Mouse (Mus musculus) CH12.LX (cell line): ENCODE results near the gene Tgfbi. TPM values are rescaled to one million over a fixed set of nuclear protein-coding genes. Genes with fewer than 3 reads are reported as not detected.

ENCODE experiments used
- DNase-seq: peaks from one replicate; pipeline ENCODE4 v3.0.0-alpha.2; 2013; ENCODE audit errors: extremely low read depth
- H3K27ac ChIP-seq: 2 replicates; pipeline ENCODE4 v1.5.1; 2012; ENCODE audit warnings: low read depth, mild to moderate bottlenecking, control low read depth, moderate library complexity; ENCODE audit not compliant: insufficient read depth
- H3K27me3 ChIP-seq: replicated peaks from 2 replicates; pipeline ENCODE3; 2012; ENCODE audit warnings: inconsistent platforms
- H3K36me3 ChIP-seq, 2 experiments: replicated peaks in 1 of 2; 2 replicates each; pipeline versions ENCODE3 to v1.6.1; 2012; ENCODE audit warnings: inconsistent platforms in 1 of 2, low read length in 1 of 2, mild to moderate bottlenecking in 1 of 2, mixed read lengths in 1 of 2, moderate library complexity in 1 of 2; ENCODE audit not compliant: control insufficient read depth in 1 of 2, insufficient read depth in 1 of 2
- H3K4me1 ChIP-seq, 2 experiments: 2 replicates each; pipeline ENCODE4 v1.6.1; 2012; ENCODE audit warnings: inconsistent platforms in 1 of 2, moderate library complexity in 1 of 2; ENCODE audit not compliant: insufficient read depth in 2 of 2, control insufficient read depth in 1 of 2
- H3K4me2 ChIP-seq: 2 replicates; pipeline ENCODE4 v1.6.1; 2012; ENCODE audit warnings: low read depth, mild to moderate bottlenecking, control low read depth; ENCODE audit not compliant: poor library complexity, insufficient read depth, severe bottlenecking
- H3K4me3 ChIP-seq, 3 experiments: fragments of 150-350 bp in 1 of 3; sonication (generic) in 1 of 3; replicated peaks in 1 of 3; 2 replicates each; pipeline versions ENCODE3 to v1.5.1; 2011 to 2012; ENCODE audit warnings: low read depth in 2 of 3, low read length in 2 of 3, mild to moderate bottlenecking in 2 of 3, moderate library complexity in 2 of 3, control low read depth in 1 of 3, improper control_type of control experiment in 1 of 3, inconsistent platforms in 1 of 3, mixed read lengths in 1 of 3; ENCODE audit not compliant: poor library complexity in 1 of 3
- H3K79me2 ChIP-seq: replicated peaks from 2 replicates; pipeline ENCODE4 v1.6.1; 2012; ENCODE audit warnings: mild to moderate bottlenecking, moderate library complexity; ENCODE audit not compliant: control insufficient read depth, poor library complexity, insufficient read depth, severe bottlenecking; ENCODE audit errors: extremely low read depth
- H3K9ac ChIP-seq: 2 replicates; pipeline ENCODE4 v1.6.1; 2012; ENCODE audit warnings: low read depth, mild to moderate bottlenecking, control low read depth, moderate library complexity; ENCODE audit not compliant: insufficient read depth
- H3K9me3 ChIP-seq: replicated peaks from 2 replicates; pipeline ENCODE3; 2012; ENCODE audit warnings: low read length, inconsistent platforms, mixed read lengths
- CHD1 ChIP-seq: IDR thresholded peaks from 2 replicates; pipeline ENCODE4 v1.6.1; 2012; ENCODE audit warnings: low read depth, low read length, improper control_type of control experiment, inconsistent platforms
- E2F4 ChIP-seq: IDR thresholded peaks from 2 replicates; pipeline ENCODE4 v1.6.1; 2011; ENCODE audit warnings: low read depth, low read length, improper control_type of control experiment; ENCODE audit not compliant: insufficient replicate concordance
- ELF1 ChIP-seq: IDR thresholded peaks from 2 replicates; pipeline ENCODE4 v1.6.1; 2014; ENCODE audit warnings: low read depth, mild to moderate bottlenecking, inconsistent platforms, low read length, improper control_type of control experiment
- ETS1 ChIP-seq: conservative IDR thresholded peaks from 2 replicates; pipeline ENCODE4 v1.6.1; 2012; ENCODE audit warnings: low read depth, mild to moderate bottlenecking, inconsistent platforms, low read length, improper control_type of control experiment, moderate library complexity
- GABPA ChIP-seq: IDR thresholded peaks from 2 replicates; pipeline ENCODE4 v1.6.1; 2012; ENCODE audit warnings: low read depth, low read length, improper control_type of control experiment, inconsistent platforms; ENCODE audit not compliant: insufficient replicate concordance
- JUND ChIP-seq: conservative IDR thresholded peaks from 2 replicates; pipeline ENCODE4 v1.6.1; 2011; ENCODE audit warnings: low read depth, low read length, improper control_type of control experiment
- MAFK ChIP-seq: IDR thresholded peaks from 2 replicates; pipeline ENCODE4 v1.6.1; 2011; ENCODE audit warnings: low read length, improper control_type of control experiment; ENCODE audit not compliant: insufficient replicate concordance
- MAX ChIP-seq: IDR thresholded peaks from 2 replicates; pipeline ENCODE4 v1.6.1; 2011; ENCODE audit warnings: low read length, improper control_type of control experiment
- MXI1 ChIP-seq: IDR thresholded peaks from 2 replicates; pipeline ENCODE4 v1.6.1; 2011; ENCODE audit warnings: mild to moderate bottlenecking, low read depth, low read length, improper control_type of control experiment
- NRF1 ChIP-seq: IDR thresholded peaks from 2 replicates; pipeline ENCODE4 v1.6.1; 2014; ENCODE audit warnings: low read depth, mild to moderate bottlenecking, inconsistent platforms, low read length, improper control_type of control experiment, moderate library complexity
- PAX5 ChIP-seq: IDR thresholded peaks from 2 replicates; pipeline ENCODE4 v1.6.1; 2012; ENCODE audit warnings: low read length, inconsistent platforms, mixed read lengths
- SIN3A ChIP-seq: IDR thresholded peaks from 2 replicates; pipeline ENCODE4 v1.6.1; 2012; ENCODE audit warnings: low read length, improper control_type of control experiment, inconsistent platforms
- SMC3 ChIP-seq: IDR thresholded peaks from 2 replicates; pipeline ENCODE4 v1.6.1; 2011; ENCODE audit warnings: low read depth, low read length, improper control_type of control experiment
- TBP ChIP-seq: conservative IDR thresholded peaks from 2 replicates; pipeline ENCODE4 v1.6.1; 2011; ENCODE audit warnings: low read depth, low read length, improper control_type of control experiment
- UBTF ChIP-seq: IDR thresholded peaks from 2 replicates; pipeline ENCODE4 v1.6.1; 2012; ENCODE audit warnings: low read depth, mild to moderate bottlenecking, inconsistent platforms, low read length, improper control_type of control experiment, moderate library complexity
- ZMIZ1 ChIP-seq: IDR thresholded peaks from 2 replicates; pipeline ENCODE4 v1.6.1; 2012; ENCODE audit warnings: low read depth, mild to moderate bottlenecking, inconsistent platforms, low read length, improper control_type of control experiment
- dilution Hi-C: fragments of 300-500 bp; cut with MboI; formaldehyde crosslinking; loops from 2 replicates; pipeline ENCODE4 v1.14.3; 2020; ENCODE audit warnings: low sequenced_read_pairs; ENCODE audit not compliant: extremely low pct_unique_long_range_greater_than_20kb, extremely low pct_ligation_motif_present
- in situ Hi-C: fragments of 300-500 bp; cut with MboI; formaldehyde crosslinking; loops from 3 replicates; pipeline ENCODE4 v1.14.3; 2019; ENCODE audit warnings: low sequenced_read_pairs, low pct_ligation_motif_present, low pct_unique_long_range_greater_than_20kb, mixed read lengths
- polyA plus RNA-seq: library from polyadenylated mRNA; unstranded; fragments of >175 nt; gene quantifications from 2 replicates; pipeline ENCODE4 v1.2.1, GENCODE M21; 2012; ENCODE audit warnings: low read depth; ENCODE audit not compliant: insufficient read length
- total RNA-seq, 2 experiments: library from RNA; depleted of rRNA; stranded (reverse); fragments of 300-350 nt in 1 of 2; fragments of >200 nt in 1 of 2; gene quantifications; 2 replicates each; pipeline ENCODE4 v1.2.3; 2012 to 2014

Tgfbi gene
- total and polyA plus RNA-seq, 3 experiments = not detected

- dilution Hi-C loops = no loop called here
Observed at GRCm38 (mm10) chr13:56630552-56630951, 21.2 kb downstream of the Tgfbi start.

GRCm38 (mm10) chr13:56631332-56631731, 22.0 kb downstream of the Tgfbi start:
- Histone ChIP-seq H3K36me3 (no peaks in the 10 kb centered on the region), H3K4me2 (no peak overlapping the region), H3K27me3 (peaks cover 86% of the 10 kb centered on the region), H3K79me2 (no peaks in the 10 kb centered on the region), H3K27ac (no peak overlapping the region), H3K9me3 (peaks cover 2% of the 10 kb centered on the region), H3K9ac (no peak overlapping the region), H3K4me3 (no peak overlapping the region), H3K4me1 (no peaks in the 10 kb centered on the region)
- TF ChIP-seq GABPA (no peak), MXI1 (no peak), MAX (no peak), ELF1 (no peak), TBP (no peak), ETS1 (no peak), UBTF (no peak)
- in situ Hi-C loops (no loop called here), dilution Hi-C loops (no loop called here)
- no peak for DNase-seq

More at GRCm38 (mm10) chr13:56630552-56630951, 21.2 kb downstream of the Tgfbi start:
- Histone ChIP-seq H3K4me3 (no peak overlapping the region), H3K79me2 (no peaks in the 10 kb centered on the region), H3K27ac (no peak overlapping the region), H3K4me1 (no peaks in the 10 kb centered on the region), H3K27me3 (peaks cover 86% of the 10 kb centered on the region), H3K9me3 (peaks cover 2% of the 10 kb centered on the region), H3K4me2 (no peak overlapping the region), H3K9ac (no peak overlapping the region), H3K36me3 (no peaks in the 10 kb centered on the region)
- no peak for TF ChIP-seq E2F4
- no peak for TF ChIP-seq ELF1
- no peak for TF ChIP-seq CHD1
- no peak for TF ChIP-seq MAFK
- TF ChIP-seq SMC3 = no peak
- TF ChIP-seq, all 38 proteins: peak for 0
- in situ Hi-C loops = no loop called here
- no peak for DNase-seq

- Histone ChIP-seq H3K4me2 (no peak overlapping the region), H3K27ac (no peak overlapping the region), H3K9me3 (peaks cover 2% of the 10 kb centered on the region), H3K9ac (no peak overlapping the region), H3K27me3 (peaks cover 86% of the 10 kb centered on the region), H3K36me3 (no peaks in the 10 kb centered on the region), H3K4me3 (no peak overlapping the region), H3K4me1 (no peaks in the 10 kb centered on the region), H3K79me2 (no peaks in the 10 kb centered on the region)
- no peak for TF ChIP-seq NRF1
- TF ChIP-seq SIN3A = no peak
- TF ChIP-seq PAX5 = no peak
- TF ChIP-seq TBP = no peak
- no peak for TF ChIP-seq JUND
- no peak for TF ChIP-seq ZMIZ1
- TF ChIP-seq UBTF = no peak
- dilution Hi-C loops = no loop called here
- in situ Hi-C loops = no loop called here
- no peak for DNase-seq
Observed at GRCm38 (mm10) chr13:56634139-56634615, 24.9 kb downstream of the Tgfbi start.
